Mouse (Mus musculus): ENCODE results near the gene Utp18.

Utp18 gene

GRCm38 (mm10) chr11:93829327-93829679 lies 56.3 kb downstream of the Utp18 start:
- DNase-seq (ENCODE audit: low spot score), result no peak

GRCm38 (mm10) chr11:93828619-93829326 lies 56.8 kb downstream of the Utp18 start:
- DNase-seq (ENCODE audit: low spot score), result no peak

- DNase-seq (ENCODE audit: low spot score), result no peak
Measured at GRCm38 (mm10) chr11:93822261-93822660, 63.3 kb downstream of the Utp18 start.

DNA sequence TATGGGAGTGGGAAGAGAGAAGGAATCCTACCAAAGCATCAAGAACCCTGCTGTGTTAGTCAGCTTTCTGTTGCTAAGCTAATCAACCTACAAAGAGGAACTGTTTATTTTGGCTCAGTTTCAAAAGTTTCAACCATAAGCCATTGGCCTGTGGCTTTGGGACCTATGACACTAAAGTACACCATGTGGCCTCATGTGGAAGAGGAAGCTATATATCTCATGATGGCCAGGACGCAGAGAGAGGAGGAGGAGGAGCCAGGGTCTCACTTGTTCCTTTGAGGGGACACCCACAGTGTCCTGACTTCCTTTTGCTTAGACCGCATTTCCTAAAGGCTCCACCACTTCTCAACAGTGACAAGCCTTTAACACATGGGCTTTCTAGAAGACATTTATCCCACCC lies 64.0 kb downstream of the Utp18 start:
- no peak for DNase-seq (ENCODE audit: low spot score)

DNA sequence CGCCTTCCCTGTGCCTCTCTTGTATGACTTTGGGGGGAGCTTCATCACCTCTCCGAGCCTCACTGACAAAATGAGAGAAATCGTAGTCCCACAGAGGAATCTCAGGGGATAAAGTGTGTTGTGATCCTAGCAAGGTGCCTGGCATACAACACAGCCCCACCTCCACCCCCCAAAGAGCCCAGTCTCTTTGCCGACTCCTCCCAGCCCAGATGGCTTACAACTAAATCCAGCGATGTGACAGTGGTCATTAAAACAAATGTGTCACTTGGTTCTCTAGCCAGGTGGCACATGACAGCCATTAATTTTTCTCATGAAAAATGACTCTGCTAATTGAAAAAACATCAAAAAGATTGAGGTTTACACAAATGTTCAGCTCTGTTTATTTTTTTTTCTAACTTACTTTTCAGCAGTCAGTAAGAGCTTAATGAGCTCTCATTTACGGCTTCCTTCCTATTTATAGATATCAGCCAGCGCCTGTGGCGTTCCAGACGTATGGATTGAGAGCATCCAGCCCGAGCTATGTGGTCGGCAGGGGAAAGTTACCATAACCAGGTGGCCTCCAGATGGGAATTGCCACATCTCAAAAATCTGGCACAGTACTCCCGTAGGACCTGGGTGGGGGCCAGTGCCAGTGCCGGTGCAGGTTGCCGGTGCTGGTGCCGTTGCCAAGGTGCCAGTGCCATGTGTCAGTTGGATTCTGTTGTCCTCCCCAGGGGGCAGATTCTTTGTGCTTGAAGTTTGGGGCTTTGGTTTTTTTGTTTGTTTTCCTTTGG lies 67.4 kb downstream of the Utp18 start:
- DNase-seq (ENCODE audit: low spot score), result no peak

DNA sequence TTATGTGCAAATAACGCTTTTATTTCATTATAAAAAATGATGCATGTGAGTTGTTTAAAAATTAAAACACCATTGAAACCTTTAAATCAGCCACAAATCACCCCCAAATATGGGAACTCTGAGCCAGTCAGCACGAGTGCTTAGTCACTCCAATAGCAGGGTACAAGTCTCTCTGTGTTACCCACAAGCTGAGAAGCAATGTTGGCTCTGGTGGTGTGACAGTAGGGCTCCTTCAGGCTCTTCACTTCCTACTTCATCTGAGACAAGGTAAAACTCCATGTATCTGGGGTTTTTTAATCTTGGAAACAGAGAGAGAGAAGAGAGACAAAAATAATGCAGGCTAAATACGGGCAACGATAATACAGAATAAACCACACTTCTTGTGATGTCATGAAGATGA lies 72.6 kb downstream of the Utp18 start:
- no peak for DNase-seq (ENCODE audit: low spot score)

DNA sequence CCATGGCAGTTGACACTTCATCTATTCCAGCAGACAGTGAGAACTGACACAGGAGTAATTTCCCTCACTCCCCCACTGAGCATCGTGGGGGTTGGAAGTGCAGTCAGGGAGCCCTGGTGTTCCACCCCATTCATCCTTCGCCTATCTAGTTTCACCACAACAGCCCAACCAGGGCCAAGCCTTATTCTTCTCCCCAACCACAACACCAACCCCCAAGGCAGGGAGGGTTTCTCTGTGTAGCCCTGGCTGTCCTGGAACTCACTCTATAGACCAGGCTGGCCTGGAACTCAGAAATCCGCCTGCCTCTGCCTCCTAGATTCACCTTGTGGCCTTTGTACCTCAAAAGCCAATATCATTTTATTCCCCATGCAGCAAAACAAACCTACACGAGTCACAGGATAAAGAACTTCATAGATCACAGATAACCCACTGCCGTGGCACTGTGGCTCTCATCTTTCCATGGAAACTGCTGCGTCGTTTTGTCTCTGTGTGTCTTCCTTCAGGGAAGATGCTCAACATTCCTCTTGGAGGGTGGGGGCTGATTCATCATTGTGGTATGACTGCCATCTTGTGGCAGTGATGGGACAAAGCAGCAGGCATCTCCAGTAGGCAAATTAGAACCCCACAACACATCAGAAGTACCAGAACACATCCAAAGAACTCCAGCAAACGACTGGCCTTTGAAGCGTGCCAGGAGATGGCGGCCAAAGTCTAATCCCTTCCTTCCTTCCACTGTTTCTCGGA lies 73.3 kb downstream of the Utp18 start:
- peak; percentile 7 for DNase-seq (ENCODE audit: low spot score)

All from urinary bladder, postnatal 25 days (tissue).